Mouse (Mus musculus) heart, postnatal 10 days (tissue): ENCODE measurements at regions not wholly inside any gene's neighbourhood (a gene's known extent, or its start where the extent isn't known, plus 50 kb on each side); places are given as distances from the start of the nearest gene placed in this dataset.

Experiments used
- DNase-seq, 2 experiments: peaks; one replicate each; pipeline ENCODE4 v3.0.0; 2021
- intact Hi-C: fragments of 180-260 bp; cut with DNase I; formaldehyde crosslinking; loops from one replicate; pipeline ENCODE4 v1.15.1; 2025

- no peak for DNase-seq
- intact Hi-C loops = no loop called here
Observed at GRCm38 (mm10) chr17:45834518-45835071, 101.0 kb upstream of the 1600014C23Rik start.

- intact Hi-C loops = no loop called here
- no peak for DNase-seq
Observed at GRCm38 (mm10) chr17:45830324-45830723, 96.7 kb upstream of the 1600014C23Rik start.

GRCm38 (mm10) chr17:45829571-45829970 lies 95.9 kb upstream of the 1600014C23Rik start:
- intact Hi-C loops = no loop called here
- no peak for DNase-seq

GRCm38 (mm10) chr17:45828843-45829242 lies 95.2 kb upstream of the 1600014C23Rik start:
- no peak for DNase-seq
- intact Hi-C loops = no loop called here

- no peak for DNase-seq
- intact Hi-C loops = no loop called here
Observed at GRCm38 (mm10) chr17:45828284-45828824, 94.7 kb upstream of the 1600014C23Rik start.

- intact Hi-C loops = no loop called here
- no peak for DNase-seq
Observed at GRCm38 (mm10) chr17:45824977-45825376, 91.3 kb upstream of the 1600014C23Rik start.

GRCm38 (mm10) chr17:45823501-45823900 lies 89.9 kb upstream of the 1600014C23Rik start:
- intact Hi-C loops = no loop called here
- no peak for DNase-seq

- intact Hi-C loops = no loop called here
- no peak for DNase-seq
Observed at GRCm38 (mm10) chr17:45822427-45822826, 88.8 kb upstream of the 1600014C23Rik start.

GRCm38 (mm10) chr17:45821356-45821755 lies 87.7 kb upstream of the 1600014C23Rik start:
- no peak for DNase-seq
- intact Hi-C loops = no loop called here

- DNase-seq = no peak
- intact Hi-C loops = no loop called here
Observed at GRCm38 (mm10) chr17:45819143-45819542, 85.5 kb upstream of the 1600014C23Rik start.

GRCm38 (mm10) chr17:45816566-45816965 lies 82.9 kb upstream of the 1600014C23Rik start:
- intact Hi-C loops = loop anchor here (2.0 kb wide), 1 partner anchor 32 kb away; no protein-coding TSS in a partner anchor

GRCm38 (mm10) chr17:45815833-45816232 lies 82.2 kb upstream of the 1600014C23Rik start:
- intact Hi-C loops = loop anchor here (2.0 kb wide), 2 partner anchors 33 to 217 kb away; partner anchors contain the start of gene Vegfa
- DNase-seq = peak; percentile 79 to 86

More at GRCm38 (mm10) chr17:45816566-45816965, 82.9 kb upstream of the 1600014C23Rik start:
- no peak for DNase-seq

GRCm38 (mm10) chr17:45815341-45815740 lies 81.7 kb upstream of the 1600014C23Rik start:
- no peak for DNase-seq

GRCm38 (mm10) chr17:45814586-45814985 lies 80.9 kb upstream of the 1600014C23Rik start:
- DNase-seq = no peak
- intact Hi-C loops = loop anchor here (2.0 kb wide), 1 partner anchor 218 kb away; the partner anchor contains the start of gene Vegfa

More at GRCm38 (mm10) chr17:45815341-45815740, 81.7 kb upstream of the 1600014C23Rik start:
- intact Hi-C loops = loop anchor here (2.0 kb wide), 1 partner anchor 217 kb away; the partner anchor contains the start of gene Vegfa

- DNase-seq = no peak
- intact Hi-C loops = loop anchor here (2.0 kb wide), 1 partner anchor 219 kb away; the partner anchor contains the start of gene Vegfa
Observed at GRCm38 (mm10) chr17:45813956-45814355, 80.3 kb upstream of the 1600014C23Rik start.

- intact Hi-C loops = loop anchor here (1.0 kb wide), 1 partner anchor 76 kb away; no protein-coding TSS in a partner anchor
Observed at GRCm38 (mm10) chr17:45812289-45812955, 78.8 kb upstream of the 1600014C23Rik start.

GRCm38 (mm10) chr17:45811632-45812221 lies 78.1 kb upstream of the 1600014C23Rik start:
- DNase-seq = peak; percentile 64 to 71
- intact Hi-C loops = loop anchor here (1.0 kb wide), 1 partner anchor 75 kb away; no protein-coding TSS in a partner anchor

More at GRCm38 (mm10) chr17:45812289-45812955, 78.8 kb upstream of the 1600014C23Rik start:
- DNase-seq = peak; percentile 93 to 94

GRCm38 (mm10) chr17:45809728-45810127 lies 76.1 kb upstream of the 1600014C23Rik start:
- intact Hi-C loops = no loop called here
- DNase-seq = no peak

GRCm38 (mm10) chr17:45808374-45808773 lies 74.7 kb upstream of the 1600014C23Rik start:
- DNase-seq = no peak
- intact Hi-C loops = no loop called here

GRCm38 (mm10) chr17:45807452-45807851 lies 73.8 kb upstream of the 1600014C23Rik start:
- DNase-seq = no peak
- intact Hi-C loops = no loop called here

- intact Hi-C loops = no loop called here
- DNase-seq = no peak
Observed at GRCm38 (mm10) chr17:45806831-45807230, 73.2 kb upstream of the 1600014C23Rik start.
